Mouse (Mus musculus): ENCODE data around the gene Tyw1.

Tyw1 gene

GRCm38 (mm10) chr5:130255017-130255720, at the start of gene Tyw1, which contains the start of gene Sbds:
TSS of gene Tyw1 (plus strand) at chr5:130255619.
TSS of gene Sbds (minus strand) at chr5:130255530.
- ChIA-PET CTCF (interaction anchor here (0.6 to 3.1 kb wide), 10 partner anchors 8 to 598 kb away, joined by 3 to 36 read pairs (median 5); partner anchors contain the start of gene Tmem248 (in 1 of the 4)), POLR2A (interaction anchor here in 3 of 4 experiments (0.5 to 9.7 kb wide), 75 partner anchors 7 to 1674 kb away, joined by 3 to 208 read pairs (median 6); partner anchors contain the start of genes Chchd2 (in 3 of the 3), Tmem248 (in 3 of the 3), Kctd7 (in 2 of the 3) and Gusb (in 1 of the 3))

GRCm38 (mm10) chr5:130207299-130207698, 48.1 kb upstream of the Tyw1 start:
- ChIA-PET POLR2A (interaction anchor here in 2 of 4 experiments (0.9 to 40.2 kb wide), 8 partner anchors 6 to 50 kb away, joined by 3 to 781 read pairs (median 5); partner anchors contain the start of gene Tmem248 (in 1 of the 2)), CTCF (interaction anchor here in 2 of 4 experiments (0.6 to 1.2 kb wide), 2 partner anchors 10 to 60 kb away, joined by 4 to 7 read pairs; partner anchors contain the start of gene Tmem248 (in 1 of the 2))

- ChIA-PET POLR2A (interaction anchor here in 3 of 4 experiments (0.6 to 40.2 kb wide), 11 partner anchors 0 to 326 kb away, joined by 3 to 781 read pairs (median 3); partner anchors contain the start of genes Chchd2 (in 1 of the 3), Sbds (in 1 of the 3), Tmem248 (in 1 of the 3) and Tyw1 (in 1 of the 3)), CTCF (interaction anchor here in 1 of 4 experiments (0.6 kb wide), 1 partner anchor 54 kb away, joined by 4 read pairs; no protein-coding TSS in a partner anchor)
These were observed 42.5 kb upstream of the Tyw1 start for GRCm38 (mm10) chr5:130212956-130213355.

- CTCF ChIA-PET, result interaction anchor here (0.6 to 1.6 kb wide), 6 partner anchors 10 to 262 kb away, joined by 3 to 7 read pairs (median 5); partner anchors contain the start of gene Rabgef1 (in 1 of the 4)
These were observed 38.6 kb upstream of the Tyw1 start, which contains the start of gene Tmem248 for GRCm38 (mm10) chr5:130216781-130217180. TSS of gene Tmem248 (plus strand) at chr5:130217081.

GRCm38 (mm10) chr5:130217406-130217805, 38.0 kb upstream of the Tyw1 start:
- POLR2A ChIA-PET, result interaction anchor here in 3 of 4 experiments (0.9 to 37.1 kb wide), 15 partner anchors 8 to 353 kb away, joined by 3 to 781 read pairs (median 5); partner anchors contain the start of genes Chchd2 (in 2 of the 3), Sbds (in 2 of the 3) and Tyw1 (in 2 of the 3)
- CTCF ChIA-PET, result interaction anchor here in 2 of 4 experiments (0.8 to 1.1 kb wide), 2 partner anchors 10 to 49 kb away, joined by 4 to 7 read pairs; no protein-coding TSS in a partner anchor

More at GRCm38 (mm10) chr5:130216781-130217180, 38.6 kb upstream of the Tyw1 start, which contains the start of gene Tmem248:
- POLR2A ChIA-PET, result interaction anchor here in 3 of 4 experiments (0.6 to 37.1 kb wide), 11 partner anchors 10 to 330 kb away, joined by 3 to 781 read pairs (median 8); partner anchors contain the start of genes Tyw1 (in 3 of the 3), Sbds (in 2 of the 3) and Chchd2 (in 1 of the 3)

- CTCF ChIA-PET, result interaction anchor here (0.5 to 1.1 kb wide), 4 partner anchors 48 to 283 kb away, joined by 3 to 8 read pairs (median 4); no protein-coding TSS in a partner anchor
- POLR2A ChIA-PET, result interaction anchor here in 3 of 4 experiments (0.7 to 37.1 kb wide), 23 partner anchors 7 to 354 kb away, joined by 3 to 781 read pairs (median 4); partner anchors contain the start of genes Sbds (in 3 of the 3), Tyw1 (in 3 of the 3) and Chchd2 (in 2 of the 3)
These were observed 37.1 kb upstream of the Tyw1 start for GRCm38 (mm10) chr5:130218336-130218735.

- POLR2A ChIA-PET, result interaction anchor here (0.5 to 37.1 kb wide), 29 partner anchors 9 to 441 kb away, joined by 3 to 781 read pairs (median 5); partner anchors contain the start of genes Sbds (in 3 of the 4), Tyw1 (in 3 of the 4) and Chchd2 (in 2 of the 4)
- CTCF ChIA-PET, result interaction anchor here in 3 of 4 experiments (0.6 to 3.0 kb wide), 8 partner anchors 18 to 1344 kb away, joined by 3 to 22 read pairs (median 3); partner anchors contain the start of genes Psph (in 1 of the 3), Sbds (in 1 of the 3) and Tyw1 (in 1 of the 3)
These were observed 34.1 kb upstream of the Tyw1 start for GRCm38 (mm10) chr5:130221316-130221715.

- ChIA-PET CTCF (interaction anchor here in 3 of 4 experiments (0.6 to 3.0 kb wide), 10 partner anchors 13 to 1345 kb away, joined by 3 to 22 read pairs (median 4); partner anchors contain the start of genes Psph (in 1 of the 3), Sbds (in 1 of the 3) and Tyw1 (in 1 of the 3)), POLR2A (interaction anchor here (0.5 to 37.1 kb wide), 30 partner anchors 9 to 441 kb away, joined by 3 to 781 read pairs (median 4); partner anchors contain the start of genes Sbds (in 3 of the 4), Tyw1 (in 3 of the 4) and Chchd2 (in 2 of the 4))
These were observed 33.7 kb upstream of the Tyw1 start for GRCm38 (mm10) chr5:130221760-130222145.

- POLR2A ChIA-PET, result interaction anchor here (0.5 to 37.1 kb wide), 45 partner anchors 9 to 442 kb away, joined by 3 to 781 read pairs (median 4); partner anchors contain the start of genes Sbds (in 3 of the 4), Tyw1 (in 3 of the 4) and Chchd2 (in 2 of the 4)
- CTCF ChIA-PET, result interaction anchor here (0.5 to 3.0 kb wide), 20 partner anchors 9 to 435 kb away, joined by 3 to 22 read pairs (median 4); partner anchors contain the start of genes Psph (in 1 of the 4), Sbds (in 1 of the 4) and Tyw1 (in 1 of the 4)
These were observed 33.0 kb upstream of the Tyw1 start for GRCm38 (mm10) chr5:130222146-130223004.

- ChIA-PET POLR2A (interaction anchor here in 3 of 4 experiments (0.6 to 37.1 kb wide), 10 partner anchors 8 to 205 kb away, joined by 4 to 781 read pairs (median 24); partner anchors contain the start of genes Sbds (in 3 of the 3), Tyw1 (in 3 of the 3) and Tmem248 (in 1 of the 3)), CTCF (interaction anchor here in 1 of 4 experiments (1.4 kb wide), 1 partner anchor 12 kb away, joined by 5 read pairs; no protein-coding TSS in a partner anchor)
These were observed 28.6 kb upstream of the Tyw1 start for GRCm38 (mm10) chr5:130226790-130227189.

- ChIA-PET CTCF (interaction anchor here in 3 of 4 experiments (0.6 to 1.4 kb wide), 4 partner anchors 10 to 217 kb away, joined by 3 to 5 read pairs (median 3); no protein-coding TSS in a partner anchor), POLR2A (interaction anchor here in 3 of 4 experiments (0.6 to 37.1 kb wide), 18 partner anchors 9 to 382 kb away, joined by 3 to 781 read pairs (median 4); partner anchors contain the start of genes Sbds (in 2 of the 3), Tmem248 (in 2 of the 3), Tyw1 (in 2 of the 3) and Sumf2 (in 1 of the 3))
These were observed 27.3 kb upstream of the Tyw1 start for GRCm38 (mm10) chr5:130228120-130228519.

- POLR2A ChIA-PET, result interaction anchor here in 3 of 4 experiments (0.7 to 20.0 kb wide), 8 partner anchors 8 to 1171 kb away, joined by 3 to 280 read pairs (median 21); partner anchors contain the start of genes Sbds (in 2 of the 3) and Tyw1 (in 2 of the 3)
- CTCF ChIA-PET, result interaction anchor here in 1 of 4 experiments (0.6 kb wide), 1 partner anchor 74 kb away, joined by 4 read pairs; no protein-coding TSS in a partner anchor
These were observed 19.1 kb upstream of the Tyw1 start for GRCm38 (mm10) chr5:130236302-130236701.

- ChIA-PET CTCF (interaction anchor here (0.5 to 2.0 kb wide), 8 partner anchors 9 to 1827 kb away, joined by 3 to 16 read pairs (median 3); no protein-coding TSS in a partner anchor), POLR2A (interaction anchor here (0.8 to 13.4 kb wide), 13 partner anchors 9 to 43 kb away, joined by 3 to 280 read pairs (median 4); partner anchors contain the start of genes Sbds (in 3 of the 4), Tyw1 (in 3 of the 4) and Tmem248 (in 1 of the 4))
These were observed 16.2 kb upstream of the Tyw1 start for GRCm38 (mm10) chr5:130239236-130239635.

- POLR2A ChIA-PET, result interaction anchor here (0.6 to 13.4 kb wide), 14 partner anchors 8 to 352 kb away, joined by 3 to 280 read pairs (median 4); partner anchors contain the start of genes Sbds (in 3 of the 4), Tyw1 (in 3 of the 4), Chchd2 (in 1 of the 4) and Tmem248 (in 1 of the 4)
- CTCF ChIA-PET, result interaction anchor here in 3 of 4 experiments (0.8 to 2.0 kb wide), 3 partner anchors 11 to 18 kb away, joined by 3 to 4 read pairs (median 3); no protein-coding TSS in a partner anchor
These were observed 15.6 kb upstream of the Tyw1 start for GRCm38 (mm10) chr5:130239856-130240255.

- ChIA-PET CTCF (interaction anchor here in 1 of 4 experiments (1.5 kb wide), 1 partner anchor 197 kb away, joined by 3 read pairs; no protein-coding TSS in a partner anchor), POLR2A (interaction anchor here (1.0 to 13.4 kb wide), 9 partner anchors 10 to 21 kb away, joined by 3 to 280 read pairs (median 4); partner anchors contain the start of genes Sbds (in 2 of the 4), Tyw1 (in 2 of the 4) and Tmem248 (in 1 of the 4))
These were observed 14.0 kb upstream of the Tyw1 start for GRCm38 (mm10) chr5:130241426-130241825.

All from embryonic stem cell, embryonic (primary cell).